Mouse (Mus musculus) kidney, embryonic 16.5 days (tissue): ENCODE data around the gene Tom1l1. TPM values are rescaled to one million over a fixed set of nuclear protein-coding genes. Genes with fewer than 3 reads are reported as not detected.

ENCODE experiments used
- ATAC-seq: fragments of 200-750 bp; cut with Nextera tagmentation; 2 replicates; pipeline ENCODE4 v1.8.0; 2017; ENCODE audit warnings: moderate TSS enrichment; ENCODE audit not compliant: low FRiP score, low TSS enrichment
- H3K27ac ChIP-seq: fragments of 300-500 bp; sonication (generic); 2 replicates; pipeline ENCODE4 v1.5.1; 2014; ENCODE audit warnings: low read length
- H3K27me3 ChIP-seq: fragments of 300-500 bp; sonication (generic); 2 replicates; pipeline ENCODE4 v1.6.1; 2014; ENCODE audit warnings: low read length, control low read depth, mixed read lengths; ENCODE audit not compliant: insufficient read depth
- H3K36me3 ChIP-seq: fragments of 300-500 bp; sonication (generic); 2 replicates; pipeline ENCODE4 v1.6.1; 2014; ENCODE audit warnings: low read length, control low read depth, mixed read lengths; ENCODE audit not compliant: insufficient read depth
- H3K4me1 ChIP-seq: fragments of 300-500 bp; sonication (generic); 2 replicates; pipeline ENCODE4 v1.6.1; 2014; ENCODE audit warnings: low read length, control low read depth, mixed read lengths; ENCODE audit not compliant: insufficient read depth
- H3K4me2 ChIP-seq: fragments of 300-500 bp; sonication (generic); replicated peaks from 2 replicates; pipeline ENCODE4 v1.6.1; 2014; ENCODE audit warnings: low read depth, low read length
- H3K4me3 ChIP-seq: fragments of 300-500 bp; sonication (generic); 2 replicates; pipeline ENCODE4 v1.5.1; 2014; ENCODE audit warnings: mild to moderate bottlenecking, low read length
- H3K9ac ChIP-seq: fragments of 300-500 bp; sonication (generic); replicated peaks from 2 replicates; pipeline ENCODE4 v1.6.1; 2014; ENCODE audit warnings: low read length
- H3K9me3 ChIP-seq: fragments of 300-500 bp; sonication (generic); 2 replicates; pipeline ENCODE4 v1.6.1; 2016; ENCODE audit warnings: low read length, control low read depth
- WGBS: fragments of 180-500 bp; shearing (Covaris S2); extraction: QIAGEN DNeasy Blood & Tissue Kit; methylation state at CpG from one replicate; pipeline ENCODE4 v1.1.7; 2014; 5-methylcytosine and 5-hydroxymethylcytosine counted together
- polyA plus RNA-seq: library from polyadenylated mRNA; unstranded; fragments of >200 nt; fragmentation: Nextera tagmentation; extraction: Ambion mirVana; gene quantifications from 2 replicates; pipeline ENCODE4 v1.2.1, GENCODE M21; 2015

Tom1l1 gene
- polyA plus RNA-seq, 1 experiment from 2014 or later: 33.9 TPM

GRCm38 (mm10) chr11:90695811-90696210 lies 7.6 kb upstream of the Tom1l1 start:
- Histone ChIP-seq H3K36me3 (no peaks in the 10 kb centered on the region), H3K4me1 (peaks cover 3% of the 10 kb centered on the region; the same call in 1 of the 2 replicates), H3K4me2 (no peak overlapping the region), H3K4me3 (no peak overlapping the region), H3K9ac (no peak overlapping the region), H3K27ac (no peak overlapping the region), H3K9me3 (no peaks in the 10 kb centered on the region), H3K27me3 (no peaks in the 10 kb centered on the region)
- WGBS: 55% methylated on average over 9 of the region's 9 CpGs
- no peak for ATAC-seq

- H3K4me3 ChIP-seq: no peak overlapping the region
- no peaks in the 10 kb centered on the region for H3K36me3 ChIP-seq
- WGBS: 24% methylated on average over 4 of the region's 4 CpGs
- ATAC-seq: no peak
- H3K27ac ChIP-seq: no peak overlapping the region
- H3K27me3 ChIP-seq: no peaks in the 10 kb centered on the region
- H3K9me3 ChIP-seq: no peaks in the 10 kb centered on the region
- peaks cover 3% of the 10 kb centered on the region; the same call in 1 of the 2 replicates for H3K4me1 ChIP-seq
- no peak overlapping the region for H3K9ac ChIP-seq
- H3K4me2 ChIP-seq: no peak overlapping the region
These were observed 6.0 kb upstream of the Tom1l1 start for GRCm38 (mm10) chr11:90694206-90694605.

GRCm38 (mm10) chr11:90690361-90690760 lies 2.2 kb upstream of the Tom1l1 start:
- no peak for ATAC-seq
- no peak overlapping the region for H3K9ac ChIP-seq
- no peaks in the 10 kb centered on the region for H3K27me3 ChIP-seq

GRCm38 (mm10) chr11:90687040-90687439 lies 1.1 kb downstream of the Tom1l1 start:
- no peaks in the 10 kb centered on the region for H3K9me3 ChIP-seq
- peak; percentile 50 for ATAC-seq
- peaks cover 18% of the 10 kb centered on the region; the same call in 1 of the 2 replicates for H3K4me1 ChIP-seq
- no peaks in the 10 kb centered on the region for H3K27me3 ChIP-seq
- H3K4me3 ChIP-seq: peak overlapping the region; percentile 76
- 0% methylated on average over 17 of the region's 17 CpGs for WGBS
- H3K9ac ChIP-seq: peak overlapping the region; percentile 76
- peaks cover 4% of the 10 kb centered on the region; the same call in 1 of the 2 replicates for H3K36me3 ChIP-seq
- peak overlapping the region; percentile 93 for H3K4me2 ChIP-seq
- 0 out of 2 replicates have a peak overlapping the region, but pooled peaks have one; percentile 18 for H3K27ac ChIP-seq

More at GRCm38 (mm10) chr11:90690361-90690760, 2.2 kb upstream of the Tom1l1 start:
- no peak overlapping the region for H3K4me2 ChIP-seq
- peaks cover 15% of the 10 kb centered on the region; the same call in 1 of the 2 replicates for H3K4me1 ChIP-seq
- no peaks in the 10 kb centered on the region for H3K36me3 ChIP-seq
- WGBS: 68% methylated on average over 6 of the region's 6 CpGs
- H3K4me3 ChIP-seq: no peak overlapping the region
- no peaks in the 10 kb centered on the region for H3K9me3 ChIP-seq
- H3K27ac ChIP-seq: no peak overlapping the region

- no peak overlapping the region for H3K27ac ChIP-seq
- peaks cover 4% of the 10 kb centered on the region; the same call in 1 of the 2 replicates for H3K36me3 ChIP-seq
- no peaks in the 10 kb centered on the region for H3K27me3 ChIP-seq
- peaks cover 18% of the 10 kb centered on the region; the same call in 1 of the 2 replicates for H3K4me1 ChIP-seq
- H3K4me2 ChIP-seq: peak overlapping the region; percentile 93
- peak overlapping the region; percentile 76 for H3K9ac ChIP-seq
- peak; percentile 32 for ATAC-seq
- peak overlapping the region; percentile 76 for H3K4me3 ChIP-seq
- WGBS: 70% methylated on average over 13 of the region's 13 CpGs
- H3K9me3 ChIP-seq: no peaks in the 10 kb centered on the region
These were observed 1.7 kb downstream of the Tom1l1 start for GRCm38 (mm10) chr11:90686287-90687025.

GRCm38 (mm10) chr11:90685196-90685595 lies 3.0 kb downstream of the Tom1l1 start:
- no peak overlapping the region for H3K4me2 ChIP-seq
- H3K4me1 ChIP-seq: peaks cover 18% of the 10 kb centered on the region; the same call in 1 of the 2 replicates
- peaks cover 8% of the 10 kb centered on the region; the same call in 1 of the 2 replicates for H3K36me3 ChIP-seq
- WGBS: 65% methylated on average over 6 of the region's 6 CpGs
- no peak overlapping the region for H3K4me3 ChIP-seq
- ATAC-seq: no peak
- H3K9me3 ChIP-seq: no peaks in the 10 kb centered on the region
- no peaks in the 10 kb centered on the region for H3K27me3 ChIP-seq
- H3K27ac ChIP-seq: no peak overlapping the region
- H3K9ac ChIP-seq: 0 out of 2 replicates have a peak overlapping the region, but pooled peaks have one; percentile 29

- H3K4me1 ChIP-seq: peaks cover 18% of the 10 kb centered on the region; the same call in 1 of the 2 replicates
- WGBS: 33% methylated on average over 6 of the region's 6 CpGs
- no peak overlapping the region for H3K4me3 ChIP-seq
- no peak overlapping the region for H3K27ac ChIP-seq
- no peak overlapping the region for H3K9ac ChIP-seq
- no peak for ATAC-seq
- peaks cover 9% of the 10 kb centered on the region; the same call in 1 of the 2 replicates for H3K36me3 ChIP-seq
- no peaks in the 10 kb centered on the region for H3K9me3 ChIP-seq
- H3K4me2 ChIP-seq: no peak overlapping the region
- no peaks in the 10 kb centered on the region for H3K27me3 ChIP-seq
These were observed 3.4 kb downstream of the Tom1l1 start for GRCm38 (mm10) chr11:90684765-90685164.

- H3K27me3 ChIP-seq: no peaks in the 10 kb centered on the region
- peaks cover 10% of the 10 kb centered on the region; the same call in 1 of the 2 replicates for H3K4me1 ChIP-seq
- no peak overlapping the region for H3K4me3 ChIP-seq
- H3K4me2 ChIP-seq: no peak overlapping the region
- no peak for ATAC-seq
- no peaks in the 10 kb centered on the region for H3K9me3 ChIP-seq
- H3K36me3 ChIP-seq: peaks cover 12% of the 10 kb centered on the region; the same call in 1 of the 2 replicates
- H3K27ac ChIP-seq: no peak overlapping the region
- H3K9ac ChIP-seq: no peak overlapping the region
These were observed 7.0 kb downstream of the Tom1l1 start for GRCm38 (mm10) chr11:90681171-90681570.

GRCm38 (mm10) chr11:90678582-90678981 lies 9.6 kb downstream of the Tom1l1 start:
- no peak for ATAC-seq
- H3K36me3 ChIP-seq: peaks cover 10% of the 10 kb centered on the region; the same call in 1 of the 2 replicates
- no peaks in the 10 kb centered on the region for H3K4me1 ChIP-seq
- H3K27ac ChIP-seq: no peak overlapping the region
- H3K27me3 ChIP-seq: no peaks in the 10 kb centered on the region
- no peak overlapping the region for H3K9ac ChIP-seq
- no peak overlapping the region for H3K4me2 ChIP-seq
- no peak overlapping the region for H3K4me3 ChIP-seq
- WGBS: 94% methylated on average over 5 of the region's 5 CpGs
- no peaks in the 10 kb centered on the region for H3K9me3 ChIP-seq

GRCm38 (mm10) chr11:90677771-90678288 lies 10.3 kb downstream of the Tom1l1 start:
- Histone ChIP-seq H3K27ac (no peak overlapping the region), H3K36me3 (peaks cover 8% of the 10 kb centered on the region; the same call in 1 of the 2 replicates), H3K9ac (no peak overlapping the region), H3K4me2 (no peak overlapping the region), H3K27me3 (no peaks in the 10 kb centered on the region), H3K9me3 (no peaks in the 10 kb centered on the region), H3K4me1 (no peaks in the 10 kb centered on the region), H3K4me3 (no peak overlapping the region)
- ATAC-seq: no peak
- 84% methylated on average over 8 of the region's 8 CpGs for WGBS
